Mouse (Mus musculus): ENCODE measurements around the gene Gm20905.
"Not testable (repeated sequence)": the region's sequence is repeated elsewhere in the genome, so short reads cannot be mapped to it uniquely, and the experiment has no call there.

Gm20905 gene

GRCm38 (mm10) chrY:37259503-37259902 lies at the start of gene Gm20905:
TSS of gene Gm20905 (minus strand) at chrY:37259603.
- not testable (repeated sequence) for DNase-seq

Data from thymus, postnatal 14 days (tissue).